Mouse (Mus musculus): ENCODE measurements at regions not wholly inside any gene's neighbourhood (a gene's known extent, or its start where the extent isn't known, plus 50 kb on each side); places are given as distances from the start of the nearest gene placed in this dataset.

- DNase-seq (ENCODE audit: low spot score in 2 of 2), result no peak
Observed at GRCm38 (mm10) chr4:34494961-34495723, 55.6 kb upstream of the Akirin2 start.

GRCm38 (mm10) chr4:34498325-34498724 lies 52.4 kb upstream of the Akirin2 start:
- DNase-seq (ENCODE audit: low spot score in 2 of 2), result no peak

- no peak for DNase-seq (ENCODE audit: low spot score in 2 of 2)
Observed at GRCm38 (mm10) chr4:34498781-34499180, 52.0 kb upstream of the Akirin2 start.

- no peak for DNase-seq (ENCODE audit: low spot score in 2 of 2)
Observed at GRCm38 (mm10) chr4:34499731-34500130, 51.0 kb upstream of the Akirin2 start.

Measured in frontal cortex, postnatal 36 days (tissue).